In the genomic region with DNA sequence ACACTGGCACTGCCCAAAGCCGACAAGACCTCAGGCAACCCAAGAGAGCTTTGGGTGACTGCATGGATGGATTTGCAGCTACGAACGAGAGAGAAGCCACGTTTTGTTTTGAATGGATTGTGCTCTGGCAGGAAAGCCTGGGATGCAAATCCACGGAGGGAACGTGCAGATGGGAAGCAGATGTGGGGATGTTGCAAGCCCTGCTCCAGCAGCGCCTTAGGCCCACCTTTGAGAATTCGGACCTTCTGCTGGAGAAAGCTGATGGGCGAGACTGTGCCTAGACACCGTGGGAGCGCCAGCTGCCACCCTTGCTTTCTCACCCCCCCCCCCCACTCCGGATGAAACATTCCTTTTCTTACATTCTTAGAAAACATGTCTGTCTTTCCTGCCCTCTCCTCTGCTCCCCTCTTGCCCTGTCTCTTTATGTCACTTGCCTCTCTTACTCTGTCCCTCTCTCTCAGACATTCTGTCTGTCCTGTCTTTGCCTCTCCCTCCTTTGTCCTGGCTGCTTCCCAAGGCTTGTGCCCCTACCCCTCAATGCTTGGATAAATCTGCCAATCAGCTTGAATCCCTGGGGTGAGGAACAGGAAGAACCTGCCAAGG, we compare ENCODE assay signal across 8 mouse cellular contexts. TPM values are rescaled to one million over a fixed set of nuclear protein-coding genes. Genes with fewer than 3 reads are reported as not detected.
DNase-seq lines count a peak whose midpoint lies in the region; ATAC-seq lines count a peak whose summit lies in the region.

No protein-coding gene starts in this region.

- no peak overlapping the region for H3K4me3 ChIP-seq in heart, embryonic 11.5 days (ENCODE audit: low read depth, low read length)
- H3K4me3 ChIP-seq in forebrain, embryonic 16.5 days (replicated peaks; ENCODE audit: low read length): no peak overlapping the region
- H3K4me3 ChIP-seq in hindbrain, embryonic 14.5 days (replicated peaks; ENCODE audit: low read length): no peak overlapping the region
- H3K4me3 ChIP-seq in neural tube, embryonic 13.5 days: no peak overlapping the region

- no peaks in the 10 kb centered on the region for H3K27me3 ChIP-seq in heart, embryonic 11.5 days (ENCODE audit: control insufficient read depth, insufficient read depth, low read length)
- no peaks in the 10 kb centered on the region for H3K27me3 ChIP-seq in forebrain, embryonic 16.5 days (replicated peaks; ENCODE audit: control insufficient read depth, insufficient read depth, low read length)
- no peaks in the 10 kb centered on the region for H3K27me3 ChIP-seq in hindbrain, embryonic 14.5 days (ENCODE audit: control insufficient read depth, insufficient read depth, low read length)
- no peaks in the 10 kb centered on the region for H3K27me3 ChIP-seq in neural tube, embryonic 13.5 days

- no peak overlapping the region for H3K27ac ChIP-seq in heart, embryonic 11.5 days (ENCODE audit: low read depth, low read length)
- no peak overlapping the region for H3K27ac ChIP-seq in forebrain, embryonic 16.5 days (ENCODE audit: low read length)
- H3K27ac ChIP-seq in hindbrain, embryonic 14.5 days: peak overlapping the region; percentile 10
- H3K27ac ChIP-seq in neural tube, embryonic 13.5 days (replicated peaks): peak overlapping the region; percentile 24; the same call in 1 of the 2 replicates

- intact Hi-C loops in left cerebral cortex, postnatal 4 days (cut with DNase I): no loop called here

- H3K4me1 ChIP-seq in heart, embryonic 11.5 days (ENCODE audit: control insufficient read depth, insufficient read depth, low read length): peaks cover 6% of the 10 kb centered on the region
- H3K4me1 ChIP-seq in forebrain, embryonic 16.5 days (replicated peaks; ENCODE audit: control insufficient read depth, insufficient read depth, low read length): peaks cover 6% of the 10 kb centered on the region; the same call in 1 of the 2 replicates
- peaks cover 11% of the 10 kb centered on the region for H3K4me1 ChIP-seq in hindbrain, embryonic 14.5 days (replicated peaks; ENCODE audit: control insufficient read depth, insufficient read depth, low read length)
- peaks cover 12% of the 10 kb centered on the region for H3K4me1 ChIP-seq in neural tube, embryonic 13.5 days (replicated peaks)

- no peak overlapping the region for H3K9ac ChIP-seq in heart, embryonic 11.5 days (ENCODE audit: low read depth, low read length)
- no peak overlapping the region for H3K9ac ChIP-seq in forebrain, embryonic 16.5 days (replicated peaks; ENCODE audit: low read depth, low read length)
- no peak overlapping the region for H3K9ac ChIP-seq in hindbrain, embryonic 14.5 days
- no peak overlapping the region for H3K9ac ChIP-seq in neural tube, embryonic 13.5 days

- WGBS in heart, embryonic 11.5 days (ENCODE audit: insufficient replicate concordance): 65% methylated on average over 11 of the region's 12 CpGs
- WGBS in forebrain, embryonic 16.5 days: 65% methylated on average over 12 of the region's 12 CpGs
- WGBS in hindbrain, embryonic 14.5 days: 50% methylated on average over 12 of the region's 12 CpGs
- WGBS in neural tube, embryonic 13.5 days: 67% methylated on average over 12 of the region's 12 CpGs

- H3K4me2 ChIP-seq in heart, embryonic 11.5 days: no peak overlapping the region
- H3K4me2 ChIP-seq in forebrain, embryonic 16.5 days (ENCODE audit: low read length): no peak overlapping the region
- H3K4me2 ChIP-seq in hindbrain, embryonic 14.5 days (replicated peaks): no peak overlapping the region
- H3K4me2 ChIP-seq in neural tube, embryonic 13.5 days: no peak overlapping the region

- DNase-seq in heart, adult 11 months: peak; percentile 96
- peak; percentile 42 for DNase-seq in hindbrain, embryonic 14.5 days (ENCODE audit: low spot score)
- DNase-seq in thymus, adult 18-20 months: no peak
- no peak for DNase-seq in left cerebral cortex, postnatal 4 days

- no peaks in the 10 kb centered on the region for H3K36me3 ChIP-seq in heart, embryonic 11.5 days (ENCODE audit: control insufficient read depth, insufficient read depth, low read length)
- no peaks in the 10 kb centered on the region for H3K36me3 ChIP-seq in forebrain, embryonic 16.5 days (ENCODE audit: control insufficient read depth, insufficient read depth)
- H3K36me3 ChIP-seq in hindbrain, embryonic 14.5 days (replicated peaks; ENCODE audit: control insufficient read depth, insufficient read depth): no peaks in the 10 kb centered on the region
- no peaks in the 10 kb centered on the region for H3K36me3 ChIP-seq in neural tube, embryonic 13.5 days

- no peak for ATAC-seq in heart, embryonic 11.5 days (replicated peaks; ENCODE audit: insufficient number of reproducible peaks, low FRiP score, low TSS enrichment)
- peak; percentile 23; the same call in 1 of the 2 replicates for ATAC-seq in forebrain, embryonic 16.5 days
- ATAC-seq in hindbrain, embryonic 14.5 days (ENCODE audit: low FRiP score): 0 out of 2 replicates have a peak, but pooled peaks have one; percentile 24
- no peak; the same call in 1 of the 2 replicates for ATAC-seq in neural tube, embryonic 13.5 days (ENCODE audit: low read depth)
- ATAC-seq in megakaryocyte, adult 5-6 weeks (ENCODE audit: poor library complexity, severe bottlenecking): no peak

- no peaks in the 10 kb centered on the region for H3K9me3 ChIP-seq in heart, embryonic 11.5 days (replicated peaks; ENCODE audit: control insufficient read depth, low read length)
- no peaks in the 10 kb centered on the region for H3K9me3 ChIP-seq in forebrain, embryonic 16.5 days (ENCODE audit: control insufficient read depth, low read length)
- H3K9me3 ChIP-seq in hindbrain, embryonic 14.5 days (ENCODE audit: control insufficient read depth, low read length): no peaks in the 10 kb centered on the region
- no peaks in the 10 kb centered on the region for H3K9me3 ChIP-seq in neural tube, embryonic 13.5 days

RNA-seq across cellular contexts. Expression of a gene that starts 30.8 kb away (rescaled TPM):
- 0.21 and 0.37 TPM in 2 replicates for polyA plus RNA-seq in heart, embryonic 11.5 days (2014; fragmentation: Nextera tagmentation; extraction: Ambion mirVana)
- 0.30 and 0.37 TPM in 2 replicates for polyA plus RNA-seq in forebrain, embryonic 16.5 days (2015; fragmentation: Nextera tagmentation; extraction: Ambion mirVana)
- polyA plus RNA-seq in hindbrain, embryonic 14.5 days (2014; fragmentation: Nextera tagmentation; extraction: Ambion mirVana): 0.07 and 0.14 TPM in 2 replicates
- 0.08 and 0.21 TPM in 2 replicates for polyA plus RNA-seq in neural tube, embryonic 13.5 days (2015; fragmentation: Nextera tagmentation; extraction: Ambion mirVana)
- total RNA-seq in megakaryocyte, adult 5-6 weeks (2015): 0.11 TPM in 1 of 2 replicates, not detected in the other
- under 0.01 TPM in 1 of 2 replicates, not detected in the other for total RNA-seq in megakaryocyte, adult 5-6 weeks (2017)
- under 1 TPM; 0.42 to 0.54 TPM for total RNA-seq in left cerebral cortex, postnatal 4 days (2021)

Comparison
In these comparisons a context has a peak if more than half of its experiments do, and no peak if none do; other contexts are left out.
1. DNase-seq: peak in heart, adult 11 months (single experiment) and hindbrain, embryonic 14.5 days (single experiment); none in thymus, adult 18-20 months (0 of 2) and left cerebral cortex, postnatal 4 days (single experiment).
2. ATAC-seq: peak in forebrain, embryonic 16.5 days (single experiment) and hindbrain, embryonic 14.5 days (single experiment); none in heart, embryonic 11.5 days (single experiment), neural tube, embryonic 13.5 days (single experiment) and megakaryocyte, adult 5-6 weeks (single experiment).
3. H3K27ac ChIP-seq: peak in hindbrain, embryonic 14.5 days (single experiment) and neural tube, embryonic 13.5 days (single experiment); none in heart, embryonic 11.5 days (single experiment) and forebrain, embryonic 16.5 days (single experiment).